Mouse (Mus musculus) lung, adult 2 months (tissue): ENCODE results near the gene Gad1.
A peak's percentile ranks its signal among the peaks of the same experiment; 100 is the strongest.

Experiments
- CTCF ChIP-seq: fragments of 200-500 bp; IDR thresholded peaks from 2 replicates; pipeline ENCODE4 v1.5.1; 2011; ENCODE audit warnings: mild to moderate bottlenecking, low read length, control low read depth; ENCODE audit not compliant: insufficient read depth
- POLR2A ChIP-seq: fragments of 200-500 bp; IDR thresholded peaks from 2 replicates; pipeline ENCODE4 v1.6.1; 2011; ENCODE audit warnings: low read depth, mild to moderate bottlenecking, control low read depth, low read length, borderline replicate concordance; ENCODE audit errors: extremely low read depth

DNA sequence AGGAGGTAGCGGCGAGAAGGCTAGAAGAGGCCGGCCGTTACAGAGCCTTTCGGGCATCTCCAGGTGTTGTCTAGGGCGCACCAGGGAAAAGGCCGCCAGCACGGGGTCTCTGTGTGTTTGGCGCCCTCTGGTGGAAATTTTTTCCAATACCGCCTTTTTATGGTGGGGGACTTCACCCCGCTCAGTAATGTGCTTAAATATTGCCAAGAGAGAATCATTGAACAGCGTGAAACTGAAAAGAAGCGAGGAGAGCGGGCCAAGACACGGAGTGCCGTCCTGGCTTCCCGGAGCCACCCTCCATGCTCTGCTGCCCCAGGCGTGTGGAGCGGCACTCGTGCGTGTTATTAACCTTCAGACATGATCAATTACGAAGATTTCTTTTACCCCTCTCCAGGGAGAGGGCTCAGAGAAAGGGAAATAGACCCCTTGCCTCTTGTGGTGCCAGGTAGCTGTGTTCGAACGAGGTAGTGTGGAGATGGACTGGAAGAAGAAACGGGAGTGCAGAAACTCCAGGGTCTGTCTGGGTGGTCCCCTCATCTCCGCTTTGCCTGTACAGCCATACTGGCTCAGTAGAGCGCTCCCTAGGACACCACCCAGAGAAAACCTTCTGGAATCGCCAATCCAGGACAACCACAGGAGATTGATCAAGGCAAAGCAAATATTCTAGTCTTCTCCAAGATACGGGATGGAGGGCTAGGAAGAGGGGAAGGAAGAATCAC lies 8.4 kb downstream of the Gad1 start:
- TF ChIP-seq CTCF (peak; percentile 19; the same call in 1 of the 2 replicates), POLR2A (no peak)
